Mouse (Mus musculus): ENCODE data around the gene Pde9a.

- TF ChIP-seq CTCF (conservative IDR thresholded peaks at IDR 0.05; ENCODE audit: low read length) (no peak), POU5F1 (IDR thresholded peaks at IDR 0.05; ENCODE audit: borderline replicate concordance, low read length) (no peak)
These were observed 56.5 kb downstream of the Pde9a start for GRCm38 (mm10) chr17:31442513-31442912.

Measured in E14TG2a.4 (cell line).